Mouse (Mus musculus) liver, adult 2 months (tissue): ENCODE data around the gene Soat1. TPM values are rescaled to one million over a fixed set of nuclear protein-coding genes. Genes with fewer than 3 reads are reported as not detected.

Source experiments
- DNase-seq: peaks from one replicate; pipeline ENCODE4 v3.0.0-alpha.2; 2011; ENCODE audit warnings: low read depth, low spot score; ENCODE audit errors: extremely low read depth
- H3K27ac ChIP-seq: fragments of 200-500 bp; replicated peaks from 2 replicates; pipeline ENCODE4 v1.5.1; 2012; ENCODE audit warnings: low read depth, mild to moderate bottlenecking, control low read depth, inconsistent platforms, low read length; ENCODE audit not compliant: insufficient read depth
- H3K27me3 ChIP-seq: fragments of 200-500 bp; 2 replicates; pipeline ENCODE4 v1.6.1; 2012; ENCODE audit warnings: mild to moderate bottlenecking, moderate library complexity, low read length, inconsistent platforms; ENCODE audit not compliant: control insufficient read depth, insufficient read depth
- H3K36me3 ChIP-seq: fragments of 200-500 bp; 2 replicates; pipeline ENCODE4 v1.6.1; 2012; ENCODE audit warnings: low read length, inconsistent platforms; ENCODE audit not compliant: control insufficient read depth, insufficient read depth
- H3K4me1 ChIP-seq: fragments of 200-500 bp; 2 replicates; pipeline ENCODE4 v1.6.1; 2011; ENCODE audit warnings: low read length; ENCODE audit not compliant: control insufficient read depth, insufficient read depth
- H3K4me3 ChIP-seq: fragments of 200-500 bp; 2 replicates; pipeline ENCODE4 v1.5.1; 2011; ENCODE audit warnings: low read depth, mild to moderate bottlenecking, control low read depth, low read length, moderate library complexity; ENCODE audit not compliant: insufficient read depth
- H3K79me2 ChIP-seq: fragments of 200-500 bp; 2 replicates; pipeline ENCODE4 v1.6.1; 2012; ENCODE audit warnings: inconsistent platforms, mild to moderate bottlenecking, low read length, moderate library complexity; ENCODE audit not compliant: control insufficient read depth, insufficient read depth
- H3K9ac ChIP-seq: fragments of 200-500 bp; 2 replicates; pipeline ENCODE4 v1.6.1; 2012; ENCODE audit warnings: low read depth, mild to moderate bottlenecking, control low read depth, inconsistent platforms, low read length
- CTCF ChIP-seq: fragments of 200-500 bp; IDR thresholded peaks from 2 replicates; pipeline ENCODE4 v1.5.1; 2011; ENCODE audit warnings: low read depth, low read length, control low read depth
- POLR2A ChIP-seq: fragments of 200-500 bp; IDR thresholded peaks from 2 replicates; pipeline ENCODE4 v1.6.1; 2011; ENCODE audit warnings: low read length, control low read depth; ENCODE audit not compliant: insufficient read depth; ENCODE audit errors: extremely low read depth
- WGBS: fragments of 180-500 bp; shearing (Covaris S2); methylation state at CpG from one replicate; pipeline ENCODE4 v1.1.7; 2018; 5-methylcytosine and 5-hydroxymethylcytosine counted together
- polyA plus RNA-seq: library from polyadenylated mRNA; depleted of rRNA; stranded (reverse); fragments of >200 nt; gene quantifications from 2 replicates; pipeline ENCODE4 v1.2.3, GENCODE M21; 2012
- total RNA-seq: library from RNA; depleted of rRNA; stranded (reverse); fragments of >200 nt; gene quantifications from 2 replicates; pipeline ENCODE4 v1.2.3, GENCODE M21; 2014

Gene Soat1
- total and polyA plus RNA-seq, 2 experiments, result 2.4 to 5.9 TPM

GRCm38 (mm10) chr1:156449691-156450090, 24.4 kb downstream of the Soat1 start:
- Histone ChIP-seq H3K9ac (no peak overlapping the region; the same call in 1 of the 2 replicates), H3K36me3 (no peaks in the 10 kb centered on the region), H3K27ac (no peak overlapping the region), H3K27me3 (0 out of 2 replicates have a peak, but pooled peaks cover 3% of the 10 kb centered on the region), H3K79me2 (no peaks in the 10 kb centered on the region), H3K4me3 (no peak overlapping the region), H3K4me1 (no peaks in the 10 kb centered on the region)
- no peak for DNase-seq
- WGBS, result 88% methylated on average over 17 of the region's 17 CpGs
- TF ChIP-seq POLR2A (no peak), CTCF (no peak)

GRCm38 (mm10) chr1:156449089-156449488, 25.0 kb downstream of the Soat1 start:
- 0 out of 2 replicates have a peak, but pooled peaks cover 3% of the 10 kb centered on the region for H3K27me3 ChIP-seq
- H3K36me3 ChIP-seq, result no peaks in the 10 kb centered on the region
- H3K79me2 ChIP-seq, result no peaks in the 10 kb centered on the region
- 93% methylated on average over 7 of the region's 7 CpGs for WGBS
- TF ChIP-seq POLR2A, result no peak
- H3K4me1 ChIP-seq, result no peaks in the 10 kb centered on the region
- H3K9ac ChIP-seq, result no peak overlapping the region
- H3K27ac ChIP-seq, result no peak overlapping the region
- DNase-seq, result no peak
- no peak overlapping the region for H3K4me3 ChIP-seq

- Histone ChIP-seq H3K4me1 (no peaks in the 10 kb centered on the region), H3K27me3 (0 out of 2 replicates have a peak, but pooled peaks cover 3% of the 10 kb centered on the region), H3K27ac (no peak overlapping the region), H3K9ac (no peak overlapping the region), H3K79me2 (no peaks in the 10 kb centered on the region), H3K4me3 (no peak overlapping the region), H3K36me3 (no peaks in the 10 kb centered on the region; the same call in 1 of the 2 replicates)
- TF ChIP-seq POLR2A (no peak), CTCF (no peak)
- 93% methylated on average over 1 of the region's 1 CpGs for WGBS
- DNase-seq, result no peak
Measured at GRCm38 (mm10) chr1:156445049-156445448, 29.1 kb downstream of the Soat1 start.

GRCm38 (mm10) chr1:156442776-156443175, 31.4 kb downstream of the Soat1 start:
- TF ChIP-seq POLR2A (no peak), CTCF (no peak)
- H3K36me3 ChIP-seq, result no peaks in the 10 kb centered on the region; the same call in 1 of the 2 replicates

GRCm38 (mm10) chr1:156442266-156442665, 31.9 kb downstream of the Soat1 start:
- H3K4me3 ChIP-seq, result no peak overlapping the region
- H3K27ac ChIP-seq, result no peak overlapping the region
- TF ChIP-seq POLR2A (no peak), CTCF (no peak)
- H3K9ac ChIP-seq, result no peak overlapping the region
- 93% methylated on average over 12 of the region's 12 CpGs for WGBS
- DNase-seq, result peak; percentile 16
- H3K36me3 ChIP-seq, result no peaks in the 10 kb centered on the region; the same call in 1 of the 2 replicates
- H3K4me1 ChIP-seq, result no peaks in the 10 kb centered on the region
- H3K79me2 ChIP-seq, result no peaks in the 10 kb centered on the region
- H3K27me3 ChIP-seq, result no peaks in the 10 kb centered on the region

More at GRCm38 (mm10) chr1:156442776-156443175, 31.4 kb downstream of the Soat1 start:
- Histone ChIP-seq H3K4me1 (no peaks in the 10 kb centered on the region), H3K79me2 (no peaks in the 10 kb centered on the region), H3K27me3 (no peaks in the 10 kb centered on the region), H3K27ac (no peak overlapping the region), H3K4me3 (no peak overlapping the region), H3K9ac (no peak overlapping the region)
- 89% methylated on average over 6 of the region's 6 CpGs for WGBS
- DNase-seq, result no peak

GRCm38 (mm10) chr1:156437726-156438125, 36.4 kb downstream of the Soat1 start:
- Histone ChIP-seq H3K4me1 (no peaks in the 10 kb centered on the region), H3K27ac (no peak overlapping the region), H3K9ac (no peak overlapping the region), H3K36me3 (no peaks in the 10 kb centered on the region; the same call in 1 of the 2 replicates), H3K79me2 (no peaks in the 10 kb centered on the region), H3K27me3 (no peaks in the 10 kb centered on the region), H3K4me3 (no peak overlapping the region)
- no peak for DNase-seq
- WGBS, result 91% methylated on average over 5 of the region's 5 CpGs
- TF ChIP-seq CTCF, result no peak
- TF ChIP-seq POLR2A, result no peak
